Mouse (Mus musculus): ENCODE results near the gene Med16.

Gene Med16

GRCm38 (mm10) chr10:79908167-79909091 is at the start of gene Med16:
TSS of gene Med16 (minus strand) at chr10:79908923.
- DNase-seq (ENCODE audit: low spot score), result peak; percentile 77

- DNase-seq (ENCODE audit: low spot score), result no peak
Measured at GRCm38 (mm10) chr10:79958140-79958816, 49.6 kb upstream of the Med16 start.

- no peak for DNase-seq (ENCODE audit: low spot score)
Measured at GRCm38 (mm10) chr10:79956643-79957154, 48.0 kb upstream of the Med16 start.

GRCm38 (mm10) chr10:79955691-79956090 is 47.0 kb upstream of the Med16 start:
- no peak for DNase-seq (ENCODE audit: low spot score)

GRCm38 (mm10) chr10:79953946-79954345 is 45.2 kb upstream of the Med16 start:
- DNase-seq (ENCODE audit: low spot score), result no peak

GRCm38 (mm10) chr10:79950661-79951060 is 41.9 kb upstream of the Med16 start:
- DNase-seq (ENCODE audit: low spot score), result no peak

- DNase-seq (ENCODE audit: low spot score), result no peak
Measured at GRCm38 (mm10) chr10:79949873-79950272, 41.1 kb upstream of the Med16 start.

- no peak for DNase-seq (ENCODE audit: low spot score)
Measured at GRCm38 (mm10) chr10:79947502-79947901, 38.8 kb upstream of the Med16 start.

- DNase-seq (ENCODE audit: low spot score), result no peak
Measured at GRCm38 (mm10) chr10:79946752-79947322, 38.1 kb upstream of the Med16 start.

GRCm38 (mm10) chr10:79945507-79946234 is 36.9 kb upstream of the Med16 start:
- no peak for DNase-seq (ENCODE audit: low spot score)

GRCm38 (mm10) chr10:79943471-79943901 is 34.8 kb upstream of the Med16 start:
- no peak for DNase-seq (ENCODE audit: low spot score)

GRCm38 (mm10) chr10:79942988-79943387 is 34.3 kb upstream of the Med16 start:
- DNase-seq (ENCODE audit: low spot score), result no peak

GRCm38 (mm10) chr10:79940749-79941148 is 32.0 kb upstream of the Med16 start:
- no peak for DNase-seq (ENCODE audit: low spot score)

GRCm38 (mm10) chr10:79937775-79938526 is 29.2 kb upstream of the Med16 start:
- no peak for DNase-seq (ENCODE audit: low spot score)

- no peak for DNase-seq (ENCODE audit: low spot score)
Measured at GRCm38 (mm10) chr10:79936911-79937441, 28.3 kb upstream of the Med16 start.

- no peak for DNase-seq (ENCODE audit: low spot score)
Measured at GRCm38 (mm10) chr10:79936284-79936910, 27.7 kb upstream of the Med16 start.

- no peak for DNase-seq (ENCODE audit: low spot score)
Measured at GRCm38 (mm10) chr10:79934794-79935569, 26.3 kb upstream of the Med16 start.

GRCm38 (mm10) chr10:79934272-79934721 is 25.6 kb upstream of the Med16 start:
- DNase-seq (ENCODE audit: low spot score), result no peak

GRCm38 (mm10) chr10:79933861-79934260 is 25.1 kb upstream of the Med16 start:
- no peak for DNase-seq (ENCODE audit: low spot score)

Measured in urinary bladder, postnatal 10 days (tissue).